Mouse (Mus musculus): ENCODE measurements at regions not wholly inside any gene's neighbourhood (a gene's known extent, or its start where the extent isn't known, plus 50 kb on each side); places are given as distances from the start of the nearest gene placed in this dataset.

GRCm38 (mm10) chr14:25184875-25185274 lies 274.1 kb upstream of the Zmiz1 start:
- TF ChIP-seq CTCF (IDR thresholded peaks at IDR 0.05; ENCODE audit: low read depth, low read length) (no peak), EP300 (IDR thresholded peaks at IDR 0.05; ENCODE audit: insufficient read depth, low read depth, low read length) (no peak)
